Mouse (Mus musculus): ENCODE data around the gene Zdhhc7. TPM values are rescaled to one million over a fixed set of nuclear protein-coding genes. Genes with fewer than 3 reads are reported as not detected.

The Zdhhc7 gene
- polyA plus RNA-seq (2011; ENCODE audit: insufficient read length, low read depth, missing spikeins), result 20.1 and 25.6 TPM in 2 replicates

DNA sequence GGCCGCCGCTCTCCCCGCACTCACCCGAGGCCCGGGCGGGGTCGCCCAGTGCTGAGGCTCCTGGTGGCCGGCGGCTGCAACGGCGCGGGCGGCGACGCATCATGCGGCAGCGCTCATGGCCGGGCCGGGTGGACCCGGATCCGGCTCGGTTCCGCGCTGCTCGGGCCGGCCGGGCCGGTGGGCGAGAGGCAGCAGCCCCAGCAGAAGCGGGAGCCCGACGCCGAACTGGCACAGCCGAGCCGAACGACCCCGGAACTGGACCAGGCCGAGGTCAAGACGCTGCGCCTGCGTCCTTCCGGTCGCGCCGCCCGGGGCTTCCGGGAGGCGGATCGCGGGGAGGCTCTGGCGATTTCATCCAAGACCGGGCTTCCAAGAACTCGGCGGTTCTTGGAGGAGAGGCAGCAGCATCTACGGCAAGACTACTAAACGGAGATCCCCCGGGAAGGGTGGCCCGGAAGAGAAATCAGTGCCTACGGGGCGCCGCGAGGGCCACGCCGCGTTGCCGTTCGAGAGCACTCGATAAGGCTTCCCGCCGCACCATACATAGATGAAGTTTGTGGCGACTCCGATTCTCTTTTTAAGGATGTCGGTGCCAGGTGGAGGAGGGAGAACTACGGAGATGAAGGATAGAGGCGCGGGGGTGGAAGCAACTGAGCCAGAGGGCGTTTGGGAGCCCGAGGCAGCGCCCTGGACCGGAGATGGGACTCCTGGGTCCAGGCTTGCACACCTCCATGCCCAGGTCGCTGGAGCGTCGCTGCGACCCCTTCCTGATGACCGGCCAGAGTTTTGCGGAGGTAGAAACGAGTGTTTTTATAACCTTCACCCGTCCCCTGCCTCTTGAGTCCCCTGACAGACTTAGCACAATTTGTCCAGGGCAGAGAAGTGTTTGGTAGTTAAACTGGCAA, at the start of gene Zdhhc7:
TSS of gene Zdhhc7 (minus strand) at position 415 of the 905 bp plus-strand sequence.
- peaks cover 8% of the 10 kb centered on the region; the same call in 1 of the 2 replicates for H3K4me1 ChIP-seq (ENCODE audit: control insufficient read depth, insufficient read depth, low read length)
- TF ChIP-seq POLR2A (IDR thresholded peaks at IDR 0.05; ENCODE audit: low read depth, low read length) (peak; percentile 68), CTCF (IDR thresholded peaks at IDR 0.05; ENCODE audit: borderline replicate concordance, insufficient read depth, low read length) (no peak)
- peak within 1 kb of the TSS; percentile 94 for H3K4me3 ChIP-seq (ENCODE audit: insufficient read depth, low read length)
- peak within 1 kb of the TSS; percentile 79 for H3K27ac ChIP-seq (ENCODE audit: insufficient read depth, low read length)

DNA sequence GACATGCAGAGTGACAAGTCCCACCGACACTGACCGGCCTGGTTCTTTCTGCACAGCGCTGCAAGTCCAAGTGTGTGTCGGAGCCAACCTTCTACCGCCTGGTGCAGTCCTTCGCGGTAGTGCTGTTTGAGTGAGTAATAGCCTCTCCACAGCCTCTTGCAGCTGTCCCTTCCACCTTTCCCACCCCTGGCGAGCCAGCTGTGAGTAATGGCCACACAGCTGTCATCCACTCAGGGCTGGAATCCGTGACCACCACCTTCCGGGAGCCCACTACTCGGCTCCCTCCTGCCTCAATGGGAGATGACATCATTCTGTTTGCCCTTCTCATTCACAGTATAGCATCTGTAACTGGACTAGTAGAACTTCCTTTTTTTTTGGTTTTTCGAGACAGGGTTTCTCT, 48.7 kb upstream of the Zdhhc7 start:
- H3K27ac ChIP-seq (ENCODE audit: insufficient read depth, low read length), result no peak overlapping the region
- no peak overlapping the region for H3K4me3 ChIP-seq (ENCODE audit: insufficient read depth, low read length)
- TF ChIP-seq CTCF (IDR thresholded peaks at IDR 0.05; ENCODE audit: borderline replicate concordance, insufficient read depth, low read length), result no peak
- no peaks in the 10 kb centered on the region for H3K4me1 ChIP-seq (ENCODE audit: control insufficient read depth, insufficient read depth, low read length)

DNA sequence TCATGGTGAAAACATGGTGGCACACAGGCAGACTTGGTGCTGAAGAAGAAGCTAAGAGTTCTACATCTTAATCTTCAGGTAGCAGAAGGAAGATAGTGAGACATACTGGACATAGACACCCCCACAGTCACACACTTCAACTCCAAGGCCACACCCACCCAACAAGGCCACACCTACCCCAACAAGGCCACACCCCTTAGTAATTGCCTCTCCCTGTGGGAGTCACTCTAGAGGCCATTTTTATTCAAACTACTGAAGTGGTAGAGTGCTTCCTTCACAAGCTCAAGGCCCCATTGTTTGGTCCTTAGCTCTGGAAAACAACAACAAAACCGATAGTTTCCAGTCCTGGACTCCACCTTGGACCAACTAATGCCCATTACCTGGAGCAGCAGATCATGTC, 44.8 kb upstream of the Zdhhc7 start:
- Histone ChIP-seq H3K4me1 (ENCODE audit: control insufficient read depth, insufficient read depth, low read length) (no peaks in the 10 kb centered on the region), H3K4me3 (ENCODE audit: insufficient read depth, low read length) (no peak overlapping the region), H3K27ac (ENCODE audit: insufficient read depth, low read length) (no peak overlapping the region)
- no peak for TF ChIP-seq POLR2A (IDR thresholded peaks at IDR 0.05; ENCODE audit: low read depth, low read length)

DNA sequence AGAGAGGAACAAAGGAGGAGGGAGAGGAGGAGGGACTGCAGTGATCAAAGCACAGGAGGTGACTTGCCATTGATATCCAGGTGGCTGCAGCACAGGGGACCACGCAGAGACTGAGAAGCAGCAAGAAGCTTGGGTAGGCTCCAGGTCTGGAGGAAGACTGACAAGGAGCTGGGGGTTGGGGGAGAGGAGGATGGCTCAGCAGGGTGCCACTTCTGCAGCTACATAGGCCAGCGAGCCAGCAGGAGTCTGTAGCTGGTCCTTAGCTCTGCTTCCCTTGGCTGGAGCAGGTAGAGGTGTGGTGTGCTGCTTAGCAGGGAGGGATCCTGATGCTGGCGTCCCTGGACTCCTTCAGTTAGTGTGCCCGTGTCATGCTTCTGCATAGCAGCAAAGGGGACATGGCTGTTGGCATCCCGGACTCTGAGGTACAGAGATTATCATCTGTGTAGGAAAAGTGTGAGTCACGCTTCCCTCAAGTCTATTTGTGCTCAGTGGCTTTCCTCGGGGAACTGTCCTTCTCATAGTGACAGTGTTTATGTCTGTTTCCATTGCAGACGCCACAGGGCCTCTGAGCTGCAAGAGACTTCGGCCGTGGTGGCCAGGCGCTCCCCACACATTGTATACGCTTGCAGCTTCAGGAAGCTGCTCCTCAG, 43.5 kb upstream of the Zdhhc7 start:
- TF ChIP-seq POLR2A (IDR thresholded peaks at IDR 0.05; ENCODE audit: low read depth, low read length) (no peak), CTCF (IDR thresholded peaks at IDR 0.05; ENCODE audit: borderline replicate concordance, insufficient read depth, low read length) (no peak)
- Histone ChIP-seq H3K4me3 (ENCODE audit: insufficient read depth, low read length) (no peak overlapping the region), H3K27ac (ENCODE audit: insufficient read depth, low read length) (no peak overlapping the region), H3K4me1 (ENCODE audit: control insufficient read depth, insufficient read depth, low read length) (no peaks in the 10 kb centered on the region)

DNA sequence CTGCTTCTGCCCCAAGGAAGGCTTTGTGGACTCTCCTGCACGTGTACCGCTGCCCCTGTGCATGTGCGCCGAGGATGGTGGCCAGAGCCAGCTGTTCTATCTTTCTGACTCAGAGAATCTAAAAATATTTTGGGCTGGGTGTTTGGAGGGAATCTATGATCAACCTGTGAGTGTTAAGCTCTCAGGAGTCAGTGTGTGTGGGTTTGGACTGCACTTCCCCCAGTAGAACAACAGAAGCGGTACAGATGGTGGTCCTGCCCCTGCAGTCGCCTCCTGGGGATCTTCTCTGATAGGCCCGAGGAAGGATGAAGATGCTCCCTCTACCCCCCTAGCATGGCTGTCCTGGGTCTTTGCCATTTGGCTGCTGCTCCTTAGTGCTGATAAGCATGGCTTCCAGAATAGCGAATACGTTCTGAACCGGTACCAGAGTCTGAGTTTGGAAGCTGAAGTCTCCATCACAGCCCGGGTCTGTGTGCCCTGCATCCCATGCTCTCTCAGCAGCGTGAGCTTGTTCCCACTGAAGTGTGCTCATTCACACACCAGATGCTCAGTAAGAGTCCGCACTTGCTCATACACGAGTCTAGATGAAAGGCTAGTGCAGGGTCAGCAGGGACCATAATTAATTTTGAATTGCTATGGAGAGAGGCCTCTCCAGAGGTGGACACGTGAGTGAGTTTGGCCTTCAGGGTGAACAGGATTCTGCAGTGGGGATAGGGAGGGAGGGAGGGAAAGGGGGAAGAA, 42.8 kb upstream of the Zdhhc7 start:
- no peak overlapping the region for H3K4me3 ChIP-seq (ENCODE audit: insufficient read depth, low read length)
- TF ChIP-seq POLR2A (IDR thresholded peaks at IDR 0.05; ENCODE audit: low read depth, low read length), result no peak
- no peak for TF ChIP-seq CTCF (IDR thresholded peaks at IDR 0.05; ENCODE audit: borderline replicate concordance, insufficient read depth, low read length)
- no peaks in the 10 kb centered on the region for H3K4me1 ChIP-seq (ENCODE audit: control insufficient read depth, insufficient read depth, low read length)
- no peak overlapping the region for H3K27ac ChIP-seq (ENCODE audit: insufficient read depth, low read length)

DNA sequence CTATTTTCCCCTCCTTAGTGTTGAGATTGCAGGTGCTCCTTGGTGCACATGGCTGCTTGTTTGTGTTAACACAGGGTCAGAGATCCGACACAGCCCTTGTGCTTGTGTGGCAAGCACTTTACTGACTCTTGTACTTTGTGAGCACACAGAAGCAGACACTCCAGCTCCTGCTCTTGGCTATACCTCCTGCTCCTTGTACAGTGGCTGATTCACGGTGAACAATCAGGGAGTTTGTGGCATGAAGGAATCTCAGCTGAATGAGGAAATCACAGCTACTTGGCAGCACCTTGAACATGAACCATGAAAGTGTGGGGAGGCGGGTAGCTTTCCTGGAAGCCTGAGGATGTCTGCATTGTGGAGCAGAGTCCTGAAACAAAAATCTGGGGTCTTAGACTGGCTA, 39.5 kb upstream of the Zdhhc7 start:
- no peak overlapping the region for H3K4me3 ChIP-seq (ENCODE audit: insufficient read depth, low read length)
- no peak overlapping the region for H3K27ac ChIP-seq (ENCODE audit: insufficient read depth, low read length)
- TF ChIP-seq POLR2A (IDR thresholded peaks at IDR 0.05; ENCODE audit: low read depth, low read length) (no peak), CTCF (IDR thresholded peaks at IDR 0.05; ENCODE audit: borderline replicate concordance, insufficient read depth, low read length) (no peak)
- H3K4me1 ChIP-seq (ENCODE audit: control insufficient read depth, insufficient read depth, low read length), result no peaks in the 10 kb centered on the region

DNA sequence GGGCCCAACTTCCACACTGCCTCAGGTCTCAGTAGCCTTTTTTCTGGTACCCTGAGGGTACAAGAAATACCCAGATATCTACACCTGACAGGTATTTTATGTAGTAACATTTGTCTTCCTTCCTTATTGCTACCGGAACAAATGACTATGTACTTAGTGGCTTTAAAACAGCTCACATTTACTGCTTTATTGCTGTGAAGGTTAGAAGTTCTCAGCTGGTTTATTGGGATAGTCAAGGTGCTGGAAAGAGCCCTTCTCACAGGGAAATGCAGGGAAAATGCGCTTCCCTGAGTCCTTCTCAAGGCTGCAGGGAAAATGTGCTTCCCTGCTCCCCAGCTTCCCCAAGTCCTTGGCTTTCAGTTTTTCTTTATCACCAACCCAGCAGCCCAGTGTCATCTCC, 37.7 kb upstream of the Zdhhc7 start:
- Histone ChIP-seq H3K4me3 (ENCODE audit: insufficient read depth, low read length) (no peak overlapping the region), H3K4me1 (ENCODE audit: control insufficient read depth, insufficient read depth, low read length) (no peaks in the 10 kb centered on the region), H3K27ac (ENCODE audit: insufficient read depth, low read length) (no peak overlapping the region)
- TF ChIP-seq CTCF (IDR thresholded peaks at IDR 0.05; ENCODE audit: borderline replicate concordance, insufficient read depth, low read length), result no peak
- no peak for TF ChIP-seq POLR2A (IDR thresholded peaks at IDR 0.05; ENCODE audit: low read depth, low read length)

DNA sequence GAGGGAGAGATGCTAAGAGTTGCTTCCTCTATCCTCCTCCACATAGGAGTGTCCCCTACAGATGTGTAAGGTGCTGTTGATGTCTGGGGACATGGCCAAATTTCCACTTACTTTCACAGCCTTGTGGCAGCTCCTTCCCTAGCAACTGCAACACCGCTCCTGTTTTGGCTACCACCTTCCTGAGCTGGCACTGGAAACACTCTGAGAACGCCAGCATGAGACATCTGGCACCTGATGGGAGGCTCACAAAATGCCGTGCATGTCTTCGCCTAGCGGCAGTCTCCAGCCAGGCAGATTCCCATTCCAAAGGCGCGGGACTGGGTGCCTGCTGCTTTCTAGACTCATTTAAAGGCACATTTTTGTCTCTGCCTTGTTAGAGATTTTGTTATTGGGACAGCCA, 35.3 kb upstream of the Zdhhc7 start:
- TF ChIP-seq POLR2A (IDR thresholded peaks at IDR 0.05; ENCODE audit: low read depth, low read length), result no peak
- TF ChIP-seq CTCF (IDR thresholded peaks at IDR 0.05; ENCODE audit: borderline replicate concordance, insufficient read depth, low read length), result no peak
- Histone ChIP-seq H3K27ac (ENCODE audit: insufficient read depth, low read length) (no peak overlapping the region), H3K4me3 (ENCODE audit: insufficient read depth, low read length) (no peak overlapping the region), H3K4me1 (ENCODE audit: control insufficient read depth, insufficient read depth, low read length) (no peaks in the 10 kb centered on the region)

DNA sequence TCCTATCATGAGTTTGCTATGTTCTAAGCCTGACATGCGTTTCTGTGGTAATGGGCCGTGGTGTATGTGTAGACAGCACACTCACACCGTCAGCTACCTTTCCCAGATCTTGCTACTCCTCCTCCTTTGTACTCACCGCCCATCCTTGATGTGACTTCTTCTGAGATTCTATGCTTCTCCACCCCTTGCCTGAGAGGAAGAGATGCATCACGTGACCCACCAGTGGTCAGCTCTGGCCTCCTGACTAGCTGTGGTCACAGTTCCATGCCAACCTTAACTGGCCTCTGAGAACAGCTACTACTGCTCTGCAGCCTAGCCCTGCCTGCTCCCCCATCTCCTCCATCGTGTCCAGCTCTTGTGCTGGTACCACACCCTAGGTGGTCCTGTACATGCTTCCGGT, 34.4 kb upstream of the Zdhhc7 start:
- H3K4me1 ChIP-seq (ENCODE audit: control insufficient read depth, insufficient read depth, low read length), result no peaks in the 10 kb centered on the region
- no peak overlapping the region for H3K27ac ChIP-seq (ENCODE audit: insufficient read depth, low read length)
- H3K4me3 ChIP-seq (ENCODE audit: insufficient read depth, low read length), result no peak overlapping the region
- TF ChIP-seq POLR2A (IDR thresholded peaks at IDR 0.05; ENCODE audit: low read depth, low read length) (no peak), CTCF (IDR thresholded peaks at IDR 0.05; ENCODE audit: borderline replicate concordance, insufficient read depth, low read length) (no peak)
